Mouse (Mus musculus) CD4-positive naive resting alpha-beta T cell, adult 76 days (primary cell): Measurements from ENCODE around the gene Lrp4. TPM values are rescaled to one million over a fixed set of nuclear protein-coding genes. Genes with fewer than 3 reads are reported as not detected.

Experiments
- total RNA-seq: library from RNA; stranded (reverse); gene quantifications from one replicate; pipeline ENCODE4 v1.2.4, GENCODE M21; 2023

The Lrp4 gene
- 0.41 TPM for total RNA-seq

GRCm38 (mm10) chr2:91457259-91457655 lies at the start of gene Lrp4:
Lrp4 (plus strand) TSS chr2:91457511.

GRCm38 (mm10) chr2:91444286-91444892 lies 12.9 kb upstream of the Lrp4 start, which contains the start of gene 1110051M20Rik:
1110051M20Rik (minus strand) TSS chr2:91444704.

GRCm38 (mm10) chr2:91526294-91527146 lies 69.2 kb downstream of the Lrp4 start, which contains the start of gene Ckap5:
Ckap5 (plus strand) TSS chr2:91526762.

Other genes with a start within 250 kb of the Lrp4 start
- gene Ddb2, start 220.5 kb upstream of the Lrp4 start, total RNA-seq: 76.0 TPM
- 1.3 TPM for gene Pacsin3, start 201.6 kb upstream of the Lrp4 start, total RNA-seq
- gene Arfgap2, start 192.5 kb upstream of the Lrp4 start, total RNA-seq: 153 TPM
- gene 1110051M20Rik, start 12.8 kb upstream of the Lrp4 start, total RNA-seq: 9.1 TPM
- gene Ckap5, start 69.3 kb downstream of the Lrp4 start, total RNA-seq: 30.1 TPM
- gene F2, start 178.9 kb downstream of the Lrp4 start, total RNA-seq: not detected
- gene Zfp408, start 192.3 kb downstream of the Lrp4 start, total RNA-seq: 19.9 TPM
- gene Arhgap1, start 192.3 kb downstream of the Lrp4 start, total RNA-seq: 142 TPM